Mouse (Mus musculus) cerebellum, postnatal 36 days (tissue): ENCODE data around the gene Hnrnpm.
A peak's percentile ranks its signal among the peaks of the same experiment; 100 is the strongest.
"Not testable (repeated sequence)": the region's sequence is repeated elsewhere in the genome, so short reads cannot be mapped to it uniquely, and the experiment has no call there.

ENCODE experiments used
- DNase-seq, 2 experiments: peaks; one replicate each; pipeline ENCODE4 v3.0.0; 2021 to 2022; ENCODE audit warnings: mixed read lengths in 2 of 2

The Hnrnpm gene

GRCm38 (mm10) chr17:33686760-33687159 lies at the start of gene Hnrnpm:
Gene Hnrnpm, minus strand, starts transcription at chr17:33686860.
- DNase-seq: no peak

GRCm38 (mm10) chr17:33733526-33733925 lies 46.9 kb upstream of the Hnrnpm start:
- DNase-seq: not testable (repeated sequence)

GRCm38 (mm10) chr17:33732556-33733083 lies 46.0 kb upstream of the Hnrnpm start:
- DNase-seq: not testable (repeated sequence)

- no peak for DNase-seq
These were observed 42.6 kb upstream of the Hnrnpm start for GRCm38 (mm10) chr17:33729215-33729614.

- no peak for DNase-seq
These were observed 41.7 kb upstream of the Hnrnpm start for GRCm38 (mm10) chr17:33728396-33728795.

GRCm38 (mm10) chr17:33719736-33720378 lies 33.2 kb upstream of the Hnrnpm start:
- DNase-seq: no peak

- no peak for DNase-seq
These were observed 32.5 kb upstream of the Hnrnpm start for GRCm38 (mm10) chr17:33718944-33719725.

- peak; percentile 94 to 96 for DNase-seq
These were observed 31.8 kb upstream of the Hnrnpm start, which contains the start of gene March2 for GRCm38 (mm10) chr17:33718384-33718881. Gene March2, minus strand, starts transcription at chr17:33718670.

- DNase-seq: no peak
These were observed 31.3 kb upstream of the Hnrnpm start for GRCm38 (mm10) chr17:33717982-33718381.

GRCm38 (mm10) chr17:33717246-33717645 lies 30.6 kb upstream of the Hnrnpm start:
- DNase-seq: no peak

GRCm38 (mm10) chr17:33714779-33715178 lies 28.1 kb upstream of the Hnrnpm start:
- no peak for DNase-seq

- no peak for DNase-seq
These were observed 26.6 kb upstream of the Hnrnpm start for GRCm38 (mm10) chr17:33713271-33713670.

- DNase-seq: no peak
These were observed 23.2 kb upstream of the Hnrnpm start for GRCm38 (mm10) chr17:33709834-33710233.

- no peak for DNase-seq
These were observed 16.4 kb upstream of the Hnrnpm start for GRCm38 (mm10) chr17:33703091-33703490.

GRCm38 (mm10) chr17:33702178-33702577 lies 15.5 kb upstream of the Hnrnpm start:
- no peak for DNase-seq

GRCm38 (mm10) chr17:33695471-33695870 lies 8.8 kb upstream of the Hnrnpm start:
- DNase-seq: no peak

- peak; percentile 95 to 98 for DNase-seq
These were observed 1.4 kb downstream of the Hnrnpm start for GRCm38 (mm10) chr17:33685249-33685653.

GRCm38 (mm10) chr17:33684671-33685231 lies 1.9 kb downstream of the Hnrnpm start:
- DNase-seq: peak; percentile 54 to 58

GRCm38 (mm10) chr17:33681767-33682166 lies 4.9 kb downstream of the Hnrnpm start:
- DNase-seq: no peak

GRCm38 (mm10) chr17:33678771-33679170 lies 7.9 kb downstream of the Hnrnpm start:
- DNase-seq: no peak

GRCm38 (mm10) chr17:33676086-33676485 lies 10.6 kb downstream of the Hnrnpm start:
- DNase-seq: no peak

- DNase-seq: peak in 1 of 2 experiments; percentile 15
These were observed 11.2 kb downstream of the Hnrnpm start for GRCm38 (mm10) chr17:33675452-33675851.

GRCm38 (mm10) chr17:33673837-33674236 lies 12.8 kb downstream of the Hnrnpm start:
- no peak for DNase-seq
